Mouse (Mus musculus): ENCODE data around the gene Osm.

Gene Osm

GRCm38 (mm10) chr11:4215061-4215460, 21.2 kb upstream of the Osm start:
- DNase-seq (ENCODE audit: low read depth, low spot score): no peak

GRCm38 (mm10) chr11:4216248-4217000, 19.8 kb upstream of the Osm start:
- no peak for DNase-seq (ENCODE audit: low read depth, low spot score)

- peak; percentile 91 for DNase-seq (ENCODE audit: low read depth, low spot score)
These were observed 18.1 kb upstream of the Osm start, which contains the start of gene Castor1 for GRCm38 (mm10) chr11:4217914-4218629. TSS of gene Castor1 (plus strand) at chr11:4218225.

- no peak for DNase-seq (ENCODE audit: low read depth, low spot score)
These were observed 17.6 kb upstream of the Osm start for GRCm38 (mm10) chr11:4218637-4219036.

- DNase-seq (ENCODE audit: low read depth, low spot score): peak; percentile 66
These were observed 16.9 kb upstream of the Osm start for GRCm38 (mm10) chr11:4219317-4219751.

GRCm38 (mm10) chr11:4219908-4220307, 16.3 kb upstream of the Osm start:
- DNase-seq (ENCODE audit: low read depth, low spot score): peak; percentile 10

- DNase-seq (ENCODE audit: low read depth, low spot score): peak; percentile 75
These were observed 15.5 kb upstream of the Osm start for GRCm38 (mm10) chr11:4220443-4221400.

GRCm38 (mm10) chr11:4222046-4222950, 13.9 kb upstream of the Osm start:
- peak; percentile 67 for DNase-seq (ENCODE audit: low read depth, low spot score)

- no peak for DNase-seq (ENCODE audit: low read depth, low spot score)
These were observed 12.6 kb upstream of the Osm start for GRCm38 (mm10) chr11:4223393-4224188.

- DNase-seq (ENCODE audit: low read depth, low spot score): no peak
These were observed 12.0 kb upstream of the Osm start for GRCm38 (mm10) chr11:4224223-4224622.

GRCm38 (mm10) chr11:4226569-4227325, 9.5 kb upstream of the Osm start:
- DNase-seq (ENCODE audit: low read depth, low spot score): no peak

- DNase-seq (ENCODE audit: low read depth, low spot score): no peak
These were observed 7.8 kb upstream of the Osm start for GRCm38 (mm10) chr11:4228463-4228862.

GRCm38 (mm10) chr11:4229841-4230240, 6.4 kb upstream of the Osm start:
- DNase-seq (ENCODE audit: low read depth, low spot score): no peak

- DNase-seq (ENCODE audit: low read depth, low spot score): no peak
These were observed 4.8 kb upstream of the Osm start for GRCm38 (mm10) chr11:4231435-4231834.

- DNase-seq (ENCODE audit: low read depth, low spot score): no peak
These were observed 3.6 kb upstream of the Osm start for GRCm38 (mm10) chr11:4232644-4233043.

GRCm38 (mm10) chr11:4235052-4235655, 1.1 kb upstream of the Osm start:
- no peak for DNase-seq (ENCODE audit: low read depth, low spot score)

- DNase-seq (ENCODE audit: low read depth, low spot score): no peak
These were observed 387 bp downstream of the Osm start for GRCm38 (mm10) chr11:4236546-4237067.

GRCm38 (mm10) chr11:4237389-4237912, 1.2 kb downstream of the Osm start:
- no peak for DNase-seq (ENCODE audit: low read depth, low spot score)

All from A20 (cell line).